Mouse (Mus musculus) kidney, adult 2 months (tissue): ENCODE data around the gene Rnf41.

Experiments
- CTCF ChIP-seq: fragments of 200-500 bp; conservative IDR thresholded peaks from 2 replicates; pipeline ENCODE4 v1.5.1; 2011; ENCODE audit warnings: low read depth, mild to moderate bottlenecking, control low read depth, low read length, moderate library complexity, mixed read lengths; ENCODE audit not compliant: insufficient read depth, insufficient read length
- POLR2A ChIP-seq: fragments of 200-500 bp; IDR thresholded peaks from one replicate; pipeline ENCODE4 v1.6.1; 2011; ENCODE audit warnings: low read depth, low read length, control low read depth

GRCm38 (mm10) chr10:128451014-128451413, 39.6 kb downstream of the Rnf41 start:
- TF ChIP-seq CTCF (no peak), POLR2A (no peak)
